Mouse (Mus musculus) heart, postnatal 0 days (tissue): ENCODE data around the gene Fer.

ENCODE experiments used
- CTCF ChIP-seq: IDR thresholded peaks from 2 replicates; pipeline ENCODE4 v1.5.1; 2016; ENCODE audit warnings: antibody characterized with exemption, control low read depth, low read depth
- EP300 ChIP-seq: IDR thresholded peaks from 2 replicates; pipeline ENCODE4 v1.6.1; 2016; ENCODE audit warnings: antibody characterized with exemption, low read depth

- no peak for TF ChIP-seq CTCF
- TF ChIP-seq EP300, result no peak
Measured at GRCm38 (mm10) chr17:64099395-64100171, 236.7 kb downstream of the Fer start.
